Mouse (Mus musculus): ENCODE results near the gene Gtsf1.

The Gtsf1 gene

DNA sequence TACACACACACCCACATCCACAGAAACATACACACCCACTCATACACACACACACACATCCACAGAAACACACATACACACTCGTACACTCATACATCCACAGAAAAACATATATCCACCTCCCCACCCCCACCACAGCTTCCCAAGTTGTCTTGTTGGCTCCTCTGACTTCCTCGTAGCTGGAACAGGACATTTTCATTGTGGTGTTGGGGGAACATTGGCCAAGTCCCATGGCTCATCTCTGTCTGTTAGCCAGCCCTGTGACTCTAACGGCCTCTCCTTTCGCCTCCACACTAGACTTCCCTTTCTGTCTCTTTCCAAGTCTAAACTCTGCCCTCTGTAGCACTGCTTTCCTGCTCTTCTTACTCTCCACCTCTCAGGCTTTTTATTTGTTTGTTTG is 72.5 kb downstream of the Gtsf1 start:
- no peak for DNase-seq

GRCm38 (mm10) chr15:103356130-103356529 is 74.1 kb downstream of the Gtsf1 start:
- DNase-seq, result no peak

DNA sequence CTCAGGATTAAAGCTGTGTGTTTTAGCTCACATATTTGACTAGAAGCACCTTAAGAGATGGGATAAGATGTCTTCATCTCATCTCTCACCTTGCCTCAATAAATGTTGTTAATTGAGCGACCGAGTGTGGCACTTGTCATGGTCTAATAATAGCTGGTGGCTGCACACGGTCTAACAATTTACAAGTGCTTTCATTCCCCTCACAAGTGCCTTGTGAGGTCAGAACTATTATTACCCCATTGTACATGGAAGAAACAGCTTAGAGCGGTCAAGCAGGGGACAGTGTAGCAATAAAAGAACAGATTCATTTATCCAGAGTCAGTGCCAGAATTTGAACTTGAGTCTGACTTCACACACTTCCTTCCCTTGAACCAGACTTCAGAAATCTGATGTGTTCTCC is 74.8 kb downstream of the Gtsf1 start:
- DNase-seq, result no peak

- no peak for DNase-seq
Observed at GRCm38 (mm10) chr15:103354690-103355089, 75.6 kb downstream of the Gtsf1 start.

GRCm38 (mm10) chr15:103353511-103354256 is 76.6 kb downstream of the Gtsf1 start:
- no peak for DNase-seq

DNA sequence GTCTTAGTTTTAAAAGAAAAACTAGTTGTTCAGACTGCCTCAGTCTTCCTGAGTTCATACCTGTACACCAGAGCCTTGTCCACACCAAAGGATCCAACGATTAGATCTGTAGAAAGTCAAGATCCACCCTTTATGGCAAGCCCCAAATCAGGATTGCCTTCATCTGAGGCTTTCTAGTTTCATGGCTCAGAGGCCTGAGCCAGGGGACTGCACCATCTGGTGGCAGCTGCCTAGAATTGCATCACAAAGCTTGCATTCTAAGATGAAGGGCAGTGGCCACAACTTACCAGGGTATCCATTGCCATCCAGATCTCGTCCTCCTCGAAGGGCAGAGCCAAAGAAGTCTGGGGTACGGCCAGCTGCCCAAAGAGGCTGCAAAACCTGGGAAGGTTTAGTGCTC is 77.4 kb downstream of the Gtsf1 start:
- DNase-seq, result peak; percentile 79
